Mouse (Mus musculus) yolk sac, embryonic 10.5 days (tissue): ENCODE measurements at regions not wholly inside any gene's neighbourhood (a gene's known extent, or its start where the extent isn't known, plus 50 kb on each side); places are given as distances from the start of the nearest gene placed in this dataset.

Source experiments
- DNase-seq: peaks from one replicate; pipeline ENCODE4 v3.0.0-alpha.2; 2017; ENCODE audit warnings: low spot score

- DNase-seq: no peak
These were observed 60.4 kb upstream of the Cd83 start for GRCm38 (mm10) chr13:43724161-43724560.

GRCm38 (mm10) chr13:43725698-43726097, 58.9 kb upstream of the Cd83 start:
- peak; percentile 38 for DNase-seq

- DNase-seq: no peak
These were observed 57.7 kb upstream of the Cd83 start for GRCm38 (mm10) chr13:43726895-43727341.

- DNase-seq: no peak
These were observed 55.0 kb upstream of the Cd83 start for GRCm38 (mm10) chr13:43729617-43730016.

GRCm38 (mm10) chr13:43733061-43733460, 51.5 kb upstream of the Cd83 start:
- DNase-seq: no peak

- no peak for DNase-seq
These were observed 49.9 kb upstream of the Cd83 start for GRCm38 (mm10) chr13:43734641-43735040.
